Mouse (Mus musculus) C2C12 (cell line): ENCODE results near the gene Zfp609.

Experiments used
- CTCF ChIP-seq: IDR thresholded peaks from one replicate; pipeline ENCODE4 v1.5.1; 2011; ENCODE audit not compliant: control insufficient read depth, insufficient read depth, insufficient read length
- USF1 ChIP-seq: IDR thresholded peaks from one replicate; pipeline ENCODE4 v1.6.1; 2011; ENCODE audit warnings: low read depth, mild to moderate bottlenecking, control low read depth, moderate library complexity

DNA sequence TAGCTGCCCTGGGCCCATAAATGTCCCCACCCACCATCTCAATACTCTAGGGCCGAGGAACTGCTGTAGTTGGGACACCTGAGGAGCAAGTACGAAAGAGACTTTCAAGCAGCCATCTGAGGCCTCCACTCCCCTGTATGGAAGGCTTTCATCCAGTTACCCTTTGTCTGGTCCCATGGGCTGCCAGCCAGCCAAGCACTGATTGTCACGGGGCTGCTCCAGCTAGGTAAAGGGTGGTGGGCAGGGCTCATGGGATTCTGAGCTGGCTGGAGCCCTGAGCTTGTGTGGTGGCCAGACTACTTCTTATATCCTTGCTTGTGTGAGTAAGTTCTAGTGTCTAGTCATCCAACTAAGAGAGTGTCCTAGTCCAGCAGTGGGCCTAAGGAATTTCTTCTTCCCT is 170.1 kb downstream of the Zfp609 start:
- TF ChIP-seq USF1: no peak
- TF ChIP-seq CTCF: no peak
